Mouse (Mus musculus) forebrain, embryonic 10.5 days (tissue): ENCODE measurements around the gene Plxna3. TPM values are rescaled to one million over a fixed set of nuclear protein-coding genes. Genes with fewer than 3 reads are reported as not detected.

Source experiments
- DNase-seq: peaks from one replicate; pipeline ENCODE4 v3.0.0-alpha.2; 2017; ENCODE audit warnings: low spot score; ENCODE audit errors: extremely low spot score
- H3K27ac ChIP-seq: fragments of 300-500 bp; sonication (generic); 2 replicates; pipeline ENCODE4 v1.5.1; 2016; ENCODE audit warnings: mild to moderate bottlenecking
- H3K27me3 ChIP-seq: fragments of 300-500 bp; sonication (generic); 2 replicates; pipeline ENCODE4 v1.6.1; 2016; ENCODE audit warnings: mild to moderate bottlenecking; ENCODE audit not compliant: poor library complexity, severe bottlenecking
- H3K36me3 ChIP-seq: fragments of 300-500 bp; sonication (generic); replicated peaks from 2 replicates; pipeline ENCODE4 v1.6.1; 2016; ENCODE audit warnings: mild to moderate bottlenecking, moderate library complexity
- H3K4me1 ChIP-seq: fragments of 300-500 bp; sonication (generic); 2 replicates; pipeline ENCODE4 v1.6.1; 2016
- H3K4me3 ChIP-seq: fragments of 300-500 bp; sonication (generic); 2 replicates; pipeline ENCODE4 v1.5.1; 2016; ENCODE audit warnings: mild to moderate bottlenecking, moderate library complexity
- H3K9me3 ChIP-seq: fragments of 300-500 bp; sonication (generic); 2 replicates; pipeline ENCODE4 v1.6.1; 2016; ENCODE audit warnings: mild to moderate bottlenecking, moderate library complexity
- WGBS: fragments of 180-500 bp; shearing (Covaris S2); methylation state at CpG from one replicate; pipeline ENCODE4 v1.1.7; 2016; 5-methylcytosine and 5-hydroxymethylcytosine counted together
- microRNA-seq: library from miRNA; unstranded; fragments of <30 nt; microRNA quantifications from one replicate; pipeline ENCODE4, GENCODE M21; 2017
- polyA plus RNA-seq: library from polyadenylated mRNA; unstranded; fragments of >200 nt; fragmentation: Nextera tagmentation; extraction: Ambion mirVana; gene quantifications from 2 replicates; pipeline ENCODE4 v1.2.1, GENCODE M21; 2016

The Plxna3 gene
- polyA plus RNA-seq, 1 experiment from 2014 or later = 20.3 TPM

DNA sequence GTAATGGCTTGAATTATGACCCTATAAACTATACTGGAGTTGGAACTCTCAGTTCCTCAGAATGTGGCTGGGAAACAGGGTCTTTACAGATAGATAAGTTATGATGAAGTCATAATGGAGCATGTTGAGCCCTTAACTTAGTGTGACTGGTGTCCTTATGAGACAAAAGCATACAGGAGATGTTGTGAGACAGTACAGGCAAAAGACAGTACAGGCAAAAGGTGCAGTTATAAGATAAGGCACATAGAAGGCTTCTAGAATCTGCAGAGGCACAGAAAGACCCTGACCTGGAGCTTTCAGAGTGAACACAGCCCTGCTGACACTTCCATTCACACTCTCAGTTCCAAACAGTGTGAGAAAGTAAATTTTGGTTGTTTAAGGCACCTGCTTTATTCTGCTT lies 59.3 kb downstream of the Plxna3 start:
- H3K36me3 ChIP-seq = peaks cover 32% of the 10 kb centered on the region
- H3K9me3 ChIP-seq = no peaks in the 10 kb centered on the region
- no peak overlapping the region for H3K4me3 ChIP-seq
- H3K27ac ChIP-seq = no peak overlapping the region
- no peaks in the 10 kb centered on the region; the same call in 1 of the 2 replicates for H3K4me1 ChIP-seq
- no peaks in the 10 kb centered on the region for H3K27me3 ChIP-seq
- DNase-seq = no peak

DNA sequence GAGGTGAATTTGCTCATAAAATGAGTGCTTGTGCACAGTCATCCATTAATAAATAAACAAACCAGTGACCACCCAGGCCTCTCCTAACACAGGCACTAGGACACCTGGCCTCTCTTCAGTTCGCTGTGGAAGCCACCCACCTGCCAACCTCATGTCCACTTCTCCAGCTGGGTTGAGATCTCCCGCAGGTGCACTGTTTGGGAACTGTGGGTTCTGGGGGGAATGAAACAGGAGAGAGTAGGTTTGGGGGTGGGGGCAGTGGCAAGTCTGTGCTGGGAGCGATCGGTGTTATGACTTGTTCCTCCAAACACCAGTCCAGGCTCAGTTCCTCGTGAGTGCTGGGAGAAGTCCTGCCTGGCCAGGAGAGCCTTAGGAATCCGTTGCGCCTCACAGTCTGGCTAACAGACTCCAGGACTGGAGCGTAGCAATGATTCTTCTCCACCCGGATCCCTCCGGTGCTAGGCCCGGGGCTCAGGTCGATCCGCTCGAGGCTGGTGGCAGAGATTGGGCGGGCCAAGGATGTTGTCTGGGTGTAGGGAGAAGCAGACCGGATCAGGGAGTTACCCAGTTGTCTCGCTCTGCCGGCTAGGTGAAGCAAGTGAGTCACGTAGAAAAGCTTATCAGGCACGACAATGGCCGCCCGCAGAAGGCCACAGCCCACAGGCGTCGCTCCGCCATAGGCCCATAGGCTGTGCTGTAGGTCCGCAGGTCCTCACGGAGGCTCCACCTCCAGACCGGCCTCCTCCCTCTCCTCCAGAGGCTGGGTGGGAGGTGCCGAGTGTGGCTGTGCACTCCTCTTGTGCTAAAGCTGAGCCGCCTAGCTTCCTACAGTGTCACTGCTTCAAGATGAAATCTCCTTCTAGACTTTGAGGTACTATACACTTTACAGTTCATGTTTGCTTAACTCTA lies 63.9 kb downstream of the Plxna3 start, which contains the start of the genes Fam3a and Ikbkg:
Gene Fam3a, minus strand, starts transcription at position 738 of the 909 bp plus-strand sequence.
Gene Ikbkg, plus strand, starts transcription at position 756 of the 909 bp plus-strand sequence.
- 21% methylated on average over 29 of the region's 30 CpGs for WGBS
- peak within 1 kb of the TSS; percentile 62 for H3K4me3 ChIP-seq
- H3K4me1 ChIP-seq = peaks cover 6% of the 10 kb centered on the region
- DNase-seq = peak; percentile 77
- H3K9me3 ChIP-seq = no peaks in the 10 kb centered on the region
- peak within 1 kb of the TSS; percentile 92 for H3K27ac ChIP-seq
- no peaks in the 10 kb centered on the region for H3K27me3 ChIP-seq
- peaks cover 4% of the 10 kb centered on the region; the same call in 1 of the 2 replicates for H3K36me3 ChIP-seq

Small RNA genes within 50 kb of the gene (microRNA-seq; reads per million reads assigned to microRNA genes)
- 0.90 reads per million for gene Mir7092

Other genes starting within 250 kb of the Plxna3 start
- gene Opn1mw, start 201.6 kb upstream of the Plxna3 start, polyA plus RNA-seq = not detected in 2 replicates
- gene Mecp2, start 193.7 kb upstream of the Plxna3 start, polyA plus RNA-seq = 13.7 and 14.4 TPM in 2 replicates
- gene Tex28, start 161.2 kb upstream of the Plxna3 start, polyA plus RNA-seq = not detected in 2 replicates
- gene Tktl1, start 151.8 kb upstream of the Plxna3 start, polyA plus RNA-seq = not detected in 2 replicates
- 265 and 269 TPM in 2 replicates for gene Flna, start 79.2 kb upstream of the Plxna3 start, polyA plus RNA-seq
- 22.2 and 25.7 TPM in 2 replicates for gene Emd, start 74.4 kb upstream of the Plxna3 start, polyA plus RNA-seq
- 800 and 812 TPM in 2 replicates for gene Rpl10, start 58.3 kb upstream of the Plxna3 start, polyA plus RNA-seq
- 66.3 and 75.8 TPM in 2 replicates for gene Taz, start 47.2 kb upstream of the Plxna3 start, polyA plus RNA-seq
- 4.5 and 5.1 TPM in 2 replicates for gene Dnase1l1, start 46.7 kb upstream of the Plxna3 start, polyA plus RNA-seq
- gene Atp6ap1, start 32.0 kb upstream of the Plxna3 start, polyA plus RNA-seq = 82.6 and 84.6 TPM in 2 replicates
- gene Gdi1, start 24.1 kb upstream of the Plxna3 start, polyA plus RNA-seq = 239 and 242 TPM in 2 replicates
- 63.4 and 67.3 TPM in 2 replicates for gene Fam50a, start 16.0 kb upstream of the Plxna3 start, polyA plus RNA-seq
- gene Lage3, start 24.6 kb downstream of the Plxna3 start, polyA plus RNA-seq = 120 and 125 TPM in 2 replicates
- gene Ubl4a, start 44.2 kb downstream of the Plxna3 start, polyA plus RNA-seq = 64.3 and 67.3 TPM in 2 replicates
- 10.6 and 12.5 TPM in 2 replicates for gene Slc10a3, start 44.3 kb downstream of the Plxna3 start, polyA plus RNA-seq
- 22.8 and 23.7 TPM in 2 replicates for gene Fam3a, start 64.2 kb downstream of the Plxna3 start, polyA plus RNA-seq
- gene Ikbkg, start 64.2 kb downstream of the Plxna3 start, polyA plus RNA-seq = 18.9 and 20.9 TPM in 2 replicates
- 53.5 and 55.3 TPM in 2 replicates for gene G6pdx, start 100.1 kb downstream of the Plxna3 start, polyA plus RNA-seq
- not detected in 2 replicates for gene Gm6880, start 152.3 kb downstream of the Plxna3 start, polyA plus RNA-seq
- gene Olfr1326-ps1, start 245.8 kb downstream of the Plxna3 start, polyA plus RNA-seq = not detected in 2 replicates